Mouse (Mus musculus) intestine, embryonic 14.5 days (tissue): ENCODE measurements around the gene Plxna4. TPM values are rescaled to one million over a fixed set of nuclear protein-coding genes. Genes with fewer than 3 reads are reported as not detected.

Source experiments
- ATAC-seq: fragments of 200-750 bp; cut with Nextera tagmentation; replicated peaks from 2 replicates; pipeline ENCODE4 v1.8.0; 2017; ENCODE audit warnings: low read depth, moderate number of reproducible peaks, moderate TSS enrichment, moderate library complexity; ENCODE audit not compliant: low FRiP score, low TSS enrichment
- DNase-seq: peaks from one replicate; pipeline ENCODE4 v3.0.0-alpha.2; 2018; ENCODE audit warnings: low spot score
- H3K27ac ChIP-seq: fragments of 300-500 bp; sonication (generic); 2 replicates; pipeline ENCODE4 v1.5.1; 2014; ENCODE audit warnings: low read depth, mild to moderate bottlenecking, control low read depth
- H3K27me3 ChIP-seq: fragments of 300-500 bp; sonication (generic); replicated peaks from 2 replicates; pipeline ENCODE4 v1.6.1; 2014; ENCODE audit warnings: low read length, control low read depth; ENCODE audit not compliant: control insufficient read depth, insufficient read depth
- H3K36me3 ChIP-seq: fragments of 300-500 bp; sonication (generic); 2 replicates; pipeline ENCODE4 v1.6.1; 2014; ENCODE audit warnings: low read length, control low read depth; ENCODE audit not compliant: control insufficient read depth, insufficient read depth
- H3K4me1 ChIP-seq: fragments of 300-500 bp; sonication (generic); replicated peaks from 2 replicates; pipeline ENCODE4 v1.6.1; 2014; ENCODE audit warnings: low read length, control low read depth, mixed read lengths; ENCODE audit not compliant: control insufficient read depth, insufficient read depth
- H3K4me2 ChIP-seq: fragments of 300-500 bp; sonication (generic); 2 replicates; pipeline ENCODE4 v1.6.1; 2014; ENCODE audit warnings: low read length
- H3K4me3 ChIP-seq: fragments of 300-500 bp; sonication (generic); 2 replicates; pipeline ENCODE4 v1.5.1; 2014; ENCODE audit warnings: low read depth, low read length, control low read depth, mixed read lengths
- H3K9ac ChIP-seq: fragments of 300-500 bp; sonication (generic); 2 replicates; pipeline ENCODE4 v1.6.1; 2014; ENCODE audit warnings: mild to moderate bottlenecking, low read length
- H3K9me3 ChIP-seq: fragments of 300-500 bp; sonication (generic); 2 replicates; pipeline ENCODE4 v1.6.1; 2016; ENCODE audit warnings: low read length, control low read depth; ENCODE audit not compliant: control insufficient read depth
- WGBS: fragments of 180-500 bp; shearing (Covaris S2); extraction: QIAGEN DNeasy Blood & Tissue Kit; methylation state at CpG from one replicate; pipeline ENCODE4 v1.1.7; 2014; 5-methylcytosine and 5-hydroxymethylcytosine counted together
- polyA plus RNA-seq: library from polyadenylated mRNA; unstranded; fragments of >200 nt; fragmentation: Nextera tagmentation; extraction: Ambion mirVana; gene quantifications from 2 replicates; pipeline ENCODE4 v1.2.1, GENCODE M21; 2014

The Plxna4 gene
- polyA plus RNA-seq, 1 experiment from 2014 or later, result 4.7 TPM

DNA sequence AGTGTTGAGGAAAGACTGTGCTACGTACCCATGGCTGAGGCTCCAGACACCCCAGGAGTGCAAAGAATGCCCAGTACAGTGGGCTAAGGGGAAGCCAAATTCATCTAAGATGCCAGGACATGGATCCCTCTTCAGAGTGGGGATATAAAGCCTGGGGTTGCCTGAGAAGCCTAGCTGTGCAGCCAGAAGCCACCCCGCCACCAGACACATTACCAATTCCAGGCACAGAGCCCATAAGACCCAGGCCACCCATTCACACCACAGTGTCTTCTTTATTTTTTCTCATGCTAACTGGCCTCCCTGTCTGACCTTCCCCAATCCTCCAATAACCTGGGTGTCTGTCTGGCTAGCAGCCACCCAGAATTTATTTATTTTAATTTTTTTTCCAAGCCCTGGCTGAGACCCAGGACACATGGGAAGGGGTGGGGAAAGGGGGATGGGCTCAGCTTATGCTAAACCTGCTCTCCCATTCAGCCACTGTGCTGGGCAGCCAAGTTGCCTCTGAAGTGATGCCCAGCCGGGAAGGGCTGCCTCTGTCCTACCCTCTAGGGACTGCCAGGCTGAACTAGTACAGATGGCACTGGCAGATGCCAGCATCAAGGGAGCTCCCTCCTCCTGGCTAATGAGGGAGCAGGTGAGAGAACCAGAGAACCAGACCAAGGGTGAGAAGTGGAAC, 185.3 kb downstream of the Plxna4 start:
- Histone ChIP-seq H3K9ac (no peak overlapping the region), H3K4me1 (no peaks in the 10 kb centered on the region), H3K4me3 (no peak overlapping the region), H3K27me3 (no peaks in the 10 kb centered on the region), H3K9me3 (no peaks in the 10 kb centered on the region), H3K36me3 (no peaks in the 10 kb centered on the region), H3K27ac (no peak overlapping the region), H3K4me2 (no peak overlapping the region)
- ATAC-seq, result no peak
- DNase-seq, result no peak
- 79% methylated on average over 3 of the region's 3 CpGs for WGBS

DNA sequence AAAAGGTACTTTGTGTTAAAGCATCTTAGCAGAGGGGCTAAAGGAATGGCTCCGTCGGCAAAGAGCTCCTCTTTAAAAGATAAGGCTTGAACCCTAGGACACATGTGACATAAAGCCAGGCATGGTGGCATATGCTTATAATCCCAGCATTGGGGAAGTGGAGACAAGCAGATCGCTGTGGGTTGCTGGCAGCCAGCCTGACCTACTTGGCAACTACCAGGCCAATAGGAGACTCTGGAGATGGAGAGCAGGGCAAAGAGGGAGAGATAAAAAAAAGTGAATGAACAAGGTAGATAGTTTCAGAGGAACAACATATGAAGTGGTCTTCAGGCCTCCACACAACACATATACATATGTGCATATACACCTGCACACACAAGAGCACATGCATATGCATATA, 189.7 kb downstream of the Plxna4 start:
- Histone ChIP-seq H3K9me3 (no peaks in the 10 kb centered on the region), H3K27me3 (no peaks in the 10 kb centered on the region), H3K27ac (no peak overlapping the region), H3K4me3 (no peak overlapping the region), H3K4me2 (no peak overlapping the region), H3K36me3 (no peaks in the 10 kb centered on the region), H3K4me1 (no peaks in the 10 kb centered on the region), H3K9ac (no peak overlapping the region)
- 96% methylated on average over 3 of the region's 3 CpGs for WGBS
- ATAC-seq (no peak), DNase-seq (no peak)

DNA sequence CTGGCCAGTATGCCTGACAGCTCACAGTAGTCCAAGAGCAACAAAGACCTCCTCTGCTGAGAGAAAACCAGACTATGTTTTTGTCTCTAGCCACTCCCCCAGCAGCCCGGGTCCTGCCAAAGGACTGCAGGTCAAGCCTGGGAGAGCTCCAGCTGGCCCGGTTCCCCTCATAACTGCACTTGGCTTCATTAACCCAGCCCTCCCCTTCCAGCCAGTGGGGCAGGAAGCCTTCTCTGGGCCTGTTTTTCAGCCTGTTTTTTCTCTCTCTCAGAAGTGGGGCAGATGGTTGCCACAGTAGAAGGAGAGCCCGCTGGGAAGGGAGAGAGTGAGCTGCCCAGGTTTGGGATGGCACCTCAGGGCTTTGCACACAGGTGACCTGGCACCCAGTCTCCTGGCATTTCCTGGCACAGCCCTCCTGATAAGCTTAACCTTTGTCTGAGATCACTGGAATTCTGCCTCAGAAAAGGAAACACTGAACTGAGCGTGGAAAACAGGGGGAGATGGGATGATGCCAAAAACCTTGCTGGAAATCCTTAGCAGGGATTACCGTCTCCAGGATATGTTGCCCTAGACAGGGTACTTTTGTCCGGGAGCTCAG, 190.8 kb downstream of the Plxna4 start:
- Histone ChIP-seq H3K4me1 (no peaks in the 10 kb centered on the region), H3K9ac (no peak overlapping the region), H3K27me3 (no peaks in the 10 kb centered on the region), H3K36me3 (no peaks in the 10 kb centered on the region), H3K9me3 (no peaks in the 10 kb centered on the region), H3K4me3 (no peak overlapping the region), H3K4me2 (no peak overlapping the region), H3K27ac (no peak overlapping the region)
- DNase-seq (peak; percentile 54), ATAC-seq (0 out of 2 replicates have a peak, but pooled peaks have one; percentile 19)
- WGBS, result 40% methylated on average over 6 of the region's 6 CpGs

DNA sequence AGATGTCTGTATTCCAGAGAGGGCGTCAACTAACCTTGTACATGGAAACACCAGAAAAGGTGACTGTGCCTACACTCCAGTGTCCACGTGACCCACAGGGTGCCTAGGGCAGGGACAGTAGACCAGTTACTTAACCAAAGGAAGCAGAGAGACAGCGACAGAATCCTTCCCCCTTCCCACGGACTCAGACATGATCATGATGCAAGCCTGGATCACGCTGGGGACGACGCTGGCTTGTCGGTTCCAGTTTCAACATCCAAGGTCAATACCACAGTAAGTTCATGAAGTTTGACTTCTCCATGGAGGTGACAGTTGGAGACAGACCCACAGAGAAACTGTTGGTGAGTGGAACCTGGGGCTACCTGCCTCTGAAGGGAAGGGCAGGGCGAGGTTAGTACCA, 192.6 kb downstream of the Plxna4 start:
- no peak overlapping the region for H3K9ac ChIP-seq
- H3K4me3 ChIP-seq, result no peak overlapping the region
- no peaks in the 10 kb centered on the region for H3K27me3 ChIP-seq
- H3K4me2 ChIP-seq, result no peak overlapping the region
- H3K36me3 ChIP-seq, result no peaks in the 10 kb centered on the region
- WGBS, result 88% methylated on average over 9 of the region's 9 CpGs
- H3K4me1 ChIP-seq, result no peaks in the 10 kb centered on the region
- no peak for DNase-seq
- no peaks in the 10 kb centered on the region for H3K9me3 ChIP-seq
- H3K27ac ChIP-seq, result no peak overlapping the region
- ATAC-seq, result no peak

DNA sequence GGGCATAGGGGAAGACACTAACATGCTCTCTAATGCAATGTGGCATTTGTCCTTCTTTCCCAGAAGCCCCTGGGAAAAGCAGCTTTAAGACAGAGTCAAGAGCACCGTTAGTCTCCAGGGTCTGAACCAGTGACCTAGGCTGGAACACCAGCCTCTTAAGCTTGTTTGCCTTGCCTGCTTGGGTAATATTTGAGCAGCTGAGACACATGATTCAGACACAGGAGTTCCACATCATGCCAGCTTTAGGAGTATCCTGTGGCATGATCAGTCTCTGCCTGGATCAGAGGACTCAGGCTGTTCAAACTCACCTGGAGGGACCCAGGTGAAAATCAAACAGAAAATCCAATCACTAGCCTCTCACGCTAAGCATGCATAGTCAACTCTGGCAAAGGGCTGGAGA, 195.7 kb downstream of the Plxna4 start:
- no peak overlapping the region for H3K27ac ChIP-seq
- DNase-seq (no peak), ATAC-seq (no peak)
- H3K9me3 ChIP-seq, result no peaks in the 10 kb centered on the region
- H3K4me1 ChIP-seq, result no peaks in the 10 kb centered on the region
- 65% methylated on average over 2 of the region's 2 CpGs for WGBS
- no peak overlapping the region for H3K4me3 ChIP-seq
- H3K36me3 ChIP-seq, result no peaks in the 10 kb centered on the region
- no peak overlapping the region for H3K9ac ChIP-seq
- no peak overlapping the region for H3K4me2 ChIP-seq
- H3K27me3 ChIP-seq, result no peaks in the 10 kb centered on the region

DNA sequence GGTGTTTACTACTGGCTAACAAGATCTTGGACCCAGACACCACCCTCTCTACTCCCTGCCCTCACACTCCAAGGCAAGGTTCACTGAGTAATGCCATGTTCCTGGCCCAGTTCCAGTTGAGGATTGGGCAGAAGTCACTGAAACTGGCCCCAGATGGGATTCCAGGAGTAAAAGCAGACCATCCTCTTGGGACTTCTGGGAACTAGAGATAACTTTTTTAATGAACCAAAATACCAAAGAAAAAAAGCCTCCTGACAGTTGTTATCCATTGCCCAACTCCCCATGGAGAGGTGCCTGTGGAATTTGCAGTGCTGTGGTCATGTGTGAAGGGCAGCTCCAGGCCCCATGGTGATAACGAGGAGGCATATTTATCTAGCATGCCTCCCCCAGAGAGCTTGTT, 199.7 kb downstream of the Plxna4 start:
- Histone ChIP-seq H3K36me3 (no peaks in the 10 kb centered on the region), H3K27ac (no peak overlapping the region), H3K27me3 (no peaks in the 10 kb centered on the region), H3K4me2 (no peak overlapping the region), H3K9ac (no peak overlapping the region), H3K4me3 (no peak overlapping the region), H3K4me1 (no peaks in the 10 kb centered on the region), H3K9me3 (no peaks in the 10 kb centered on the region)
- DNase-seq (no peak), ATAC-seq (no peak)
- WGBS, result 54% methylated on average over 1 of the region's 1 CpGs

DNA sequence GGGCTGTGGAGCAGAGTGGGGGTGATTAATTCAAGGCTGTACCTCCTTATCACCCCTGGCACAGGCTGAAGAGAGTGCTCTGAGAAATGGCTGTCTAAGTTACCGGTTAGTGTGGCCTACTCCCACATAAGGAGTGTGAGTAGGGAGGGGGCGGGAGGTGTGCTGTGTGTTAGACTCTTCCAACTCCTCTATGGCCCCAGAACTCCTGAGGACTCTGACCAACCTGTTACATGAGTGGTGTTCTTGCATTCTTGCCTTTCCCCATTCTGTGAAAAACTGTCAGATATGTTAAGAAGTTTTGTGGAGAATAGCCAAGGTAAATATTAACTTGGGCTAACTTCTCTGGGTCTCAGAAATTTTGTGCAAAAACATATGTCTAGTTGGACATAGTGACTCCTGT, 201.1 kb downstream of the Plxna4 start:
- ATAC-seq, result no peak
- WGBS, result 70% methylated on average over 2 of the region's 2 CpGs
- H3K27ac ChIP-seq, result no peak overlapping the region
- no peak overlapping the region for H3K9ac ChIP-seq
- H3K4me3 ChIP-seq, result no peak overlapping the region
- DNase-seq, result no peak
- H3K27me3 ChIP-seq, result no peaks in the 10 kb centered on the region
- no peaks in the 10 kb centered on the region for H3K9me3 ChIP-seq
- H3K4me2 ChIP-seq, result no peak overlapping the region
- H3K4me1 ChIP-seq, result no peaks in the 10 kb centered on the region
- H3K36me3 ChIP-seq, result no peaks in the 10 kb centered on the region

DNA sequence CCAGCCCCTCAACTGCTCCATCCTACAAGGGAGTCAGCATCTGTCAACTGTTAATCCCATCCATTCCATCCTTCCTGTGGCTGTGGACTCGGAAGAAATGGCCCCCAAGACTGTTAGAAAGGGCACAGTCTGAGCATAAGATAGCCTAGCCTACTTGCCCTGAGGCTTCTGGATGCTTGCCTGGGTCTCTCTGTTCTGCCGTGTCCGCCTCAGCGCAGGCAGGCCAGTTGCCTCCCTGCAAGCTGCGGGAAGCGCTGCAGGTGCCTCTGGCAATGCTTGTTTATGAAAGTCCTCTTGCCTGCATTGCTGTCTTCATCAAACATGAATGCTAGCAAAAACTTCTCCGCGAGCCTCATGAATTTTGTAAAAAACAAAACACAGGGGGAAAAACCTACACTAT, 203.1 kb downstream of the Plxna4 start:
- no peak overlapping the region for H3K4me3 ChIP-seq
- ATAC-seq (no peak), DNase-seq (no peak)
- no peaks in the 10 kb centered on the region for H3K4me1 ChIP-seq
- H3K9ac ChIP-seq, result no peak overlapping the region
- no peaks in the 10 kb centered on the region for H3K27me3 ChIP-seq
- no peaks in the 10 kb centered on the region for H3K36me3 ChIP-seq
- no peaks in the 10 kb centered on the region for H3K9me3 ChIP-seq
- no peak overlapping the region for H3K4me2 ChIP-seq
- WGBS, result 65% methylated on average over 8 of the region's 8 CpGs
- no peak overlapping the region for H3K27ac ChIP-seq

DNA sequence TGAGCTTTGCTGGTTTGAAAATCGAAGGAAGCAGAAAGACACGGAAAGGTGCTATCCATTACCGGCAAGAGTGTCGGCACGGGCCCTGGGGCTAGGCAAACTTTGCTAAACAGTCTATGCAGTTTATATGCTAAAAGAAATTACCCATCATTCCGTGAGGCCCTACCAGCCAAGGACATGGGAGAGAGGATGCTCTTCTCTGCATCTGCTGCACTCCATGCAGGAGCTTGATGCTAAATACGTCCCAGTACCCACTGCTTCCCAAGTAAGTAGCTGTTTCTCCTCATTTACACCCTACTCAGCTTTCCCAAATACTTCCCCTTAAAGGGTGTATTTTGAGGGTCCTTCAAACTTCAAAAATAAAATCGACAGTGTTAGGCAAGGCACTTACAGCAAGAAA, 203.6 kb downstream of the Plxna4 start:
- H3K9ac ChIP-seq, result no peak overlapping the region
- 86% methylated on average over 8 of the region's 8 CpGs for WGBS
- H3K4me2 ChIP-seq, result no peak overlapping the region
- no peaks in the 10 kb centered on the region for H3K36me3 ChIP-seq
- no peak overlapping the region for H3K27ac ChIP-seq
- H3K4me1 ChIP-seq, result no peaks in the 10 kb centered on the region
- H3K9me3 ChIP-seq, result no peaks in the 10 kb centered on the region
- H3K4me3 ChIP-seq, result no peak overlapping the region
- ATAC-seq (no peak), DNase-seq (no peak)
- H3K27me3 ChIP-seq, result no peaks in the 10 kb centered on the region
